Mouse (Mus musculus) granulocyte monocyte progenitor cell, adult 5-6 weeks (primary cell): ENCODE measurements around the gene Limd2. TPM values are rescaled to one million over a fixed set of nuclear protein-coding genes. Genes with fewer than 3 reads are reported as not detected.
A peak's percentile ranks its signal among the peaks of the same experiment; 100 is the strongest.
"Not testable (repeated sequence)": the region's sequence is repeated elsewhere in the genome, so short reads cannot be mapped to it uniquely, and the experiment has no call there.

Source experiments
- ATAC-seq: replicated peaks from 2 replicates; pipeline ENCODE4 v1.8.0; 2016; ENCODE audit warnings: mild to moderate bottlenecking, moderate TSS enrichment, inconsistent platforms; ENCODE audit not compliant: poor library complexity, severe bottlenecking
- total RNA-seq, 2 experiments: library from RNA; stranded (forward) in 1 of 2; stranded (reverse) in 1 of 2; fragments of 200-712, 200-1000 nt in 1 of 2; fragments of >200 nt in 1 of 2; fragmentation: Nextera tagmentation in 1 of 2; gene quantifications; 2 replicates each; pipeline ENCODE4 v1.2.3; 2014 to 2017

Limd2 gene
- 196 and 197 TPM in 2 replicates for total RNA-seq (2014; fragmentation: Nextera tagmentation)
- total RNA-seq (2017), result 38.1 and 43.1 TPM in 2 replicates

DNA sequence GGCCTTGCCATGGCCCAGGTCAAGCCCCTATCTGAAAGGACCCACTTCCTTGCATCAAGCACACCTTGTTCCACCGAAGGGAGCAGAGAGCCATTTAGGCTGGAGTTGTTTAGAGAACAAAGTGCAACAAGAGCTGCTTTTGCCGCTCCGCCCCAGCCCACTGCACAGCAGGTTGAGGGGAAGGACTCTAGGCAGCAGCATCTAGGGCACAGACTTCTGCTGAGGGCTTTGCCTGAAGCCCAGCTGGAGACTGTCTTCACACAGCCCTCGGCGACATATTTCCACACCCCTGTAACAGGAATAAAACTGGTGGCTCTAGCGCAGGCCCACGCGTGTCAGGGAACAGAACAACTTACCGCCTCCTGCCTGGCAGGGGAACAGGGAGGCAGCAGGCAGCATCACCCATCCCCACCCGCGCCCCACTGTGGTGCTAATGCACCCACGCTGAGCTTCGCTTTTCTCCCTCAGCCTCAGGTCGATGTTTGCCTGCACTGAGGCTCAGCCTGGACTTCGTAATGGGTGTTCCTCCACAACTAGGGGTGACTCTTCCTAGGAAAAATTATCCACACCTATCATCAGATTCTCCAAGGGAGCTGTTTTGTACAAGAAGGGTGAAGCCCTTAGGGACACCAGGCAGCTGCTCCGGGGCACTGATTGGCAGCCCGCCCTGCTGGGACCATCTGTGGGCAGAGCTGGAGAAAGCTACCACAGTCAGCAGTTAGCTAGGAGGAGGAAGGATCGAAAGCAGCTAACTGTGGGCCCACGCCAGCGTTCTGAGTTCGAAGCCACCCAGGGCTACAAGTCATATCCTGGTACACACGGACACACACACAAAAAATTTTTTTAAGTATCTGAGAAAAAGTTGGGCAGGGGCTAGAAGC, at the start of gene Limd2, which contains the start of gene Gm10840:
Limd2 (minus strand) TSS at position 20 of the 881 bp plus-strand sequence.
Gm10840 (plus strand) TSS at position 10 of the 881 bp plus-strand sequence.
- no peak for ATAC-seq

DNA sequence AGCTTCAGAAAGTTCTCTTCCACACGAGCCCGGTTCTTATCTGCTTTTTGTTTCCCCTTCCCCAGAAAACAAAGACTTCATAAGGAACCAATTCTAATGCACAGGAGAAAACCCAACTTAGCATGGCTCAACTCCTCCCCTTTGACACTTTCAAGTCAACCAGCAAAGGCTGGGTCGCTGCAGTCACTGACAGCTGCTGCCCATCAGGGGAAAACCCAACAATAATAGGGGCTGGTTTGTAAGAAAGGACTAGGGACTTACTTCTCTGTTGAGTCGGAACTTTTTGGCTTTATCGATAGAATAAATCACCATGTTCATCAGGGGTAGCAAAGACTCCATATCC, 41.4 kb upstream of the Limd2 start, which contains the start of gene Strada:
Strada (minus strand) TSS at position 46 of the 343 bp plus-strand sequence.
- no peak for ATAC-seq

- ATAC-seq, result no peak
Measured at GRCm38 (mm10) chr11:106201337-106202122, 40.9 kb upstream of the Limd2 start.

DNA sequence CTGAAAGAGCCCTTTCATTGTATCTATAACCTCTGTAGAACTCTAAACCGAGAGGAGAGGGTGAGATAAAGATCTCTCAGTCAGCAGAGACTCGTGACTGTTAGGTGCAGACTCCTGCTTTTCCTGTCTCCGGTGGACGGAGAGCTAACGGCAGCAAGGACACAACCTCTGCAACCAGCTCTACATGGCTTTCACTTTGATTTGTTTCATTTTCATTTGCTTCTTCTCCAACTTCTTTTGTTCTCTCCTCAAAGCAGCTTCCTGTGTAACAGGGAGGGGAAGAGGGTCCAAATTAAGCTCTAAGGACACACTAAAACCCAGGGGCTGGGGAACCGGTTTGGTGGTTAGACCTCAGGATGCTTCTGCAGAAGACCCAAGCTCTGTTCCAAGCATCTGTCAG, 40.1 kb upstream of the Limd2 start:
- 0 out of 2 replicates have a peak, but pooled peaks have one; percentile 20 for ATAC-seq

- not testable (repeated sequence) for ATAC-seq
Measured at GRCm38 (mm10) chr11:106199997-106200396, 39.3 kb upstream of the Limd2 start.

- ATAC-seq, result no peak
Measured at GRCm38 (mm10) chr11:106198277-106198676, 37.6 kb upstream of the Limd2 start.

- ATAC-seq, result no peak
Measured at GRCm38 (mm10) chr11:106195341-106195740, 34.7 kb upstream of the Limd2 start.

DNA sequence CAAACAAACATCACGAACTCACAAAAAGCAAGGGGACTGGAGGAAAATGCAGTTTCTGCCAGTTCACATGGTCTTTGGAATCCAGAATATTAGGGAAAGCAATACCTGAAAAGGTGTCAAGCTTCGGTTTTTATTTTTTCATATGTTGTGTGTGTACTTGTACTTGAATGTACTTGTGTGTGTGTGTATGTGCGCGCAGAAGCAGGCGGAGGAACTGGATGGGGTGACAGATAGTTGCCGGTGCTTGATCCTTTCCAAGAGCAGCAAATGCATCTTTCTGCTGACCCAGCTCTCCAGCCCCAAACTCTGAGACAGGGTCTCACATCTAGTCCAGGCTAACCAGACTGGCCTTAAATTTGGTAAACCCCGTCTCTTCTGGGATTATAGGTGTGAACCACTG, 34.2 kb upstream of the Limd2 start:
- ATAC-seq, result no peak

DNA sequence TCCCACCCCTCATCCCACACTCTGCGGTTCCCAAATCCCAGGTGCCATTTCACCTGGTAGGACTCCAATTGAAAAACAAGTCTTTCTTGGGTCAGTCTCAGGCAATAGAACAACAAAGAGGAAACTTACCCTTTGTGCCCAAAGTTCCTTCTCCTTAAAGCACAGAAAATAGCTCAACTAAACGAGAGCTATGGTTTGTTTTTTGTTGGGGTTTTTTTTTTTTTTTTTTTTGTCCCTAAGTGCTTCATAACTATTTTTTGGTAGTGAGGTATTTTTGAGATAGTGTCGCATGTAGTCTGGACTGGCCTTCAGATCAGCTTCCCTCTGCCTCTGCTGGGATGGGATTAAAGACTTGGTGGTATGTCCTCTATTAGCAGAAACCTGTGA, 33.5 kb upstream of the Limd2 start:
- ATAC-seq, result no peak

GRCm38 (mm10) chr11:106193371-106194154, 32.9 kb upstream of the Limd2 start:
- ATAC-seq, result peak; percentile 93

DNA sequence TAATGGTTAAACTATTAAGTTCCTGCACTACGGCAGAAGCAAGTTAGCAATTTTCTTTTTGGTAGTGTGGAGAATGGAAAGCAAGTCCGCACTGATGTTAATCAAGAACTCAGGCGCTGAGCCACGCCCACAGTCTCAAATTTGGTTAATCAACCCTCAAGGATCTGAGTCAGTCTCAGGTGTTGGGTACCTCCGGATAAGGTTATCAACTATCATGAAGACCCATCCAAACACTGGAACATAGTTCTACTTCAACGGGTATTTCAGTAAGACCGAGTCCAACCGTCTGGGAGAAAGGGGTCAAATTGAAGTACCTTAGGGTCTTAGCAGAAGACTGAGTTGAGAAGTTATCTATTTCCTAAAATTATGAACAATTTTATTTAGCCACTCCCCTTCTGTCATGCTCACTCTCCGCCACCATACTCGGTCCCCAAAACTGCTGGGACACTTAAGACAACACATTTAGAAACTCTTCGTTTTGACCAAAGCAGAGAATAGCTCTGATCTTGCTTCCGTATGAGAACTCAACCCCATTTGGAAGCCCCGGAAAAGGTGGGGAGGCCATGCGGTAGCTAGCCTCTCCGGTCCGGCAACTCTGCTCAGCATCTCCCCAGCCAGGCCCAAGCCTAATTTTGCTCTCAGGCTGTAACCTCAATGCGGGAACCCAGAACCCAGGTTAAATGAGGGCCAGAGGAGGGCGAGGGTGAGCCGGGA, 32.2 kb upstream of the Limd2 start:
- ATAC-seq, result peak; percentile 13

GRCm38 (mm10) chr11:106192241-106192640, 31.6 kb upstream of the Limd2 start:
- no peak for ATAC-seq

GRCm38 (mm10) chr11:106191716-106192115, 31.1 kb upstream of the Limd2 start:
- no peak for ATAC-seq

DNA sequence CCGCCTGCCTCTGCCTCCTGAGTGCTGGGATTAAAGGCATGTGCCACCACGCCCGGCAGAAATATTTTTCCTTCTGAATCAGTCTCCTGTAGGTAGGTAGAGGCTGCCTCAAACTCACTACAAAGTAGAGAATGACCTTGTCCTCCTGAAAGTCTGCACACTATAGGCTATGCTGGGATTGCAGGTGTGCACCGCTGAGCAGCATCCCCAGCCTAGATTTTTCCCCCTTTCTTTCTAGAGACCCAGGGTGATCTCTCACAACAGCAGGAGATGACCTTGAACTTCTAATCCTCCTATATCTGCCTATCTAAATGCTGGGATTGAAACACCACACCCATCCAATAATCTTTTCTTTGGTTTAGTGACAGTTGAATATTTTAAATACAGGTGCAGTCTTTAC, 26.7 kb upstream of the Limd2 start:
- no peak for ATAC-seq

DNA sequence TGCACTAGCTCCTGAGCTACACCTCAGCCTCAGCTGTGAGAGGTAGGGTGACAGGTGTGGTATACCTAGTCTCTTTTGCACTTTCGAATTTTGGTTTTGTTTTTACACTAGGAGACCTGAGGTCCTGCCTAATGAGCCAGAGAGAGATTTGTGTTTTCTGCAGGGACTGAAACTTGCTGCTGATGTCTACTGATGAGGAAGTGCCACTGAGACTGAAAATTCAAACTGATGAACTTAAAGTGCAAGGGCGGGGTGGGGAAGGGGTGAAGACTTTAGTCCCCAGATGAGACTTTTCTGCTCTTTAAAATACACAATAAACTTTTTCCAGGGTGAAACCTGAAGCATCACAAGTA, 19.8 kb upstream of the Limd2 start:
- ATAC-seq, result no peak

DNA sequence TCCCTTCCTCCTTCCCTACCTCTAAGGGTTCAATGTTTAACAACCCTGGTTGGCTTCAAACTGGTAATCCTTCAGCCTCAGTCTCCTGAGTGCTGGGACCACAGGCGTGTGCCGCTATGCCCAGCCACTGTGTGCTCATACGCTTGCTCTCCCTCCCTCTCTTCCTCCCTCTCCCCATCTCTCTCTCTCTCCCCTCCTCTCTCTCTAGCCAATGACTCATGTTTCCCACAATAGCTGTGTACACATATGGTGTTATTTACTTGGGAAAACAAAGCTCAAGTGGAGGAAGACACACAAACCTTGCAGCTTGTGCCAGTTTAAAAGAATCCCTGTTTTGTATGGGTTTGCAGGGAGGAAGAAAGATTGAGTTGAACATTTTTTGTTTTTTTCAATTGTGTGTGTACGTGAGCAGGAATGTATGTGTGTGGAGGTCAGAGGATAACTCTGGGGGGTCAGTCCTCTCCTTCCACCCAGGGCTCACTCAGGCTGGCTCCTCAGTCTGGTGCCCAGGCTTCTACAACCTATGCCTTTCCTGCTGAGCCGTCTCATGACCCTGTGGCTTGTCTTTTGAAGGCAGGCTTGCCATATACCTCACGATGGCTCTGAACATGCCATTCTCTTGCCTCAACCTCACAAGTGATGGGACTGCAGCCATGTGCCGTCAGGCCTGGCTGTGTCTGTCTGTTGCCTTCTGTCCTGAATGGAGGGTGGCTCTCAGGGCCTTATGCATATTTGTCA, 19.2 kb upstream of the Limd2 start:
- no peak for ATAC-seq

GRCm38 (mm10) chr11:106178036-106178782, 17.5 kb upstream of the Limd2 start:
- ATAC-seq, result no peak

GRCm38 (mm10) chr11:106176372-106176771, 15.7 kb upstream of the Limd2 start:
- ATAC-seq, result no peak
